In the genomic region with DNA sequence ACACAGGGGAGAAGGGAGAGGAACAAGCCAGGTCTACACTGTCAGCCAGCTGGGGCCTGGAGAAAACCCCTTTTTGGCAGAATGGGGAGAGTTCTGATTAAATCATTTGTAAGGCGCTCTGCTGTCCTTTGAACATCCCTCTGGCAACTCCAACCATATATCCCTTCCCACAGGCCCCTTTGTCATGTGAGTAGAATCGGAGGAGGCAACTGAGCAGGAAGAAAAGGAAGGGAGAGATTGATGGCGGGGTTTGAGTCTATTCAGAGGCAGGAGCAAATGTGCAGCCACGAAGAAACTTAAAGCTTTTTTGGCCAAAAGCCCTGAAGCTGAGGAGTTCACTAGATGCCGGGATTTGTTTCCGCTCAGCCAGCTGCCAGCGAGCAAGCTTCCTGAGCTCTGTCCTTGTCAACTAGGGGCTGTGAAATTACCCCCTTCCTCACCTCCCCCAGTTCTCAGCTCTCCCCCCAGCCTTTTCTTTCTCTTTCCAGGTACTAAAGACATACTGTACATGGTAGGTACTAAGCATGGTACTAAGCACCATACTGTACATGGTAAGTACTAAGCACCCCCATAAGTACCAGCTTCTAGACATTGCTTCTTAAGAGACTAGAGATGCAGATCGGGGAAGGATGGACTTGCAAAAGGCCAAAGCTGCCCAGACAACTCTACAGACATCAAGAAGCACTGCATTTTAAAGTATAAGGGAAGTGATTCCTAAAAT, we compare ENCODE assay signal across 9 mouse cellular contexts.
DNase-seq lines count a peak whose midpoint lies in the region; ATAC-seq and TF ChIP-seq lines count a peak whose summit lies in the region.
"Had no signal": no experiment of that assay in that cellular context is flagged by ENCODE, and none has a peak within 500 bp of the region (broad histone marks: within the 10 kb centered on the region; RNA-seq: fewer than 3 reads in every experiment).

No protein-coding gene starts in this region.

- H3K4me1 ChIP-seq in heart, postnatal 0 days (ENCODE audit: control insufficient read depth, insufficient read depth) = no peaks in the 10 kb centered on the region
- H3K4me1 ChIP-seq in heart, embryonic 11.5 days (ENCODE audit: control insufficient read depth, insufficient read depth, low read length) = no peaks in the 10 kb centered on the region
- H3K4me1 ChIP-seq in midbrain, embryonic 13.5 days (replicated peaks) = peaks cover 10% of the 10 kb centered on the region
- no peaks in the 10 kb centered on the region for H3K4me1 ChIP-seq in midbrain, embryonic 11.5 days (ENCODE audit: control insufficient read depth, insufficient read depth, low read length)
- peaks cover 5% of the 10 kb centered on the region; the same call in 1 of the 2 replicates for H3K4me1 ChIP-seq in hindbrain, embryonic 12.5 days
- no peaks in the 10 kb centered on the region; the same call in 1 of the 2 replicates for H3K4me1 ChIP-seq in midbrain, postnatal 0 days (ENCODE audit: insufficient read depth, low read length)

- no peak for ATAC-seq in heart, postnatal 0 days (ENCODE audit: insufficient read depth, low read depth)
- no peak for ATAC-seq in heart, embryonic 11.5 days (replicated peaks; ENCODE audit: insufficient number of reproducible peaks, low FRiP score, low TSS enrichment)
- ATAC-seq in midbrain, embryonic 13.5 days = peak; percentile 63; the same call in 1 of the 2 replicates
- ATAC-seq in midbrain, embryonic 11.5 days (ENCODE audit: low FRiP score) = no peak
- ATAC-seq in hindbrain, embryonic 12.5 days (ENCODE audit: low FRiP score) = peak; percentile 64
- ATAC-seq in midbrain, postnatal 0 days (ENCODE audit: low FRiP score) = no peak; the same call in 1 of the 2 replicates

- no peak overlapping the region for H3K4me3 ChIP-seq in heart, postnatal 0 days (ENCODE audit: low read depth, low read length)
- H3K4me3 ChIP-seq in heart, embryonic 11.5 days (ENCODE audit: low read depth, low read length) = no peak overlapping the region
- no peak overlapping the region for H3K4me3 ChIP-seq in midbrain, embryonic 13.5 days (replicated peaks)
- no peak overlapping the region for H3K4me3 ChIP-seq in midbrain, embryonic 11.5 days (ENCODE audit: low read depth, low read length)
- no peak overlapping the region for H3K4me3 ChIP-seq in hindbrain, embryonic 12.5 days
- no peak overlapping the region for H3K4me3 ChIP-seq in midbrain, postnatal 0 days (ENCODE audit: low read depth, low read length)

- TF ChIP-seq EP300 in heart, postnatal 0 days (IDR thresholded peaks at IDR 0.05; ENCODE audit: low read depth) = no peak

- no peaks in the 10 kb centered on the region for H3K9me3 ChIP-seq in heart, postnatal 0 days (replicated peaks; ENCODE audit: control insufficient read depth, low read length)
- no peaks in the 10 kb centered on the region for H3K9me3 ChIP-seq in heart, embryonic 11.5 days (replicated peaks; ENCODE audit: control insufficient read depth, low read length)
- no peaks in the 10 kb centered on the region for H3K9me3 ChIP-seq in midbrain, embryonic 13.5 days
- no peaks in the 10 kb centered on the region for H3K9me3 ChIP-seq in midbrain, embryonic 11.5 days (ENCODE audit: control insufficient read depth, low read length)
- H3K9me3 ChIP-seq in hindbrain, embryonic 12.5 days (replicated peaks) = no peaks in the 10 kb centered on the region
- no peaks in the 10 kb centered on the region for H3K9me3 ChIP-seq in midbrain, postnatal 0 days (ENCODE audit: low read length)

- H3K27me3 ChIP-seq in heart, postnatal 0 days (ENCODE audit: control insufficient read depth, insufficient read depth, low read length) = no peaks in the 10 kb centered on the region
- no peaks in the 10 kb centered on the region for H3K27me3 ChIP-seq in heart, embryonic 11.5 days (ENCODE audit: control insufficient read depth, insufficient read depth, low read length)
- no peaks in the 10 kb centered on the region for H3K27me3 ChIP-seq in midbrain, embryonic 13.5 days
- no peaks in the 10 kb centered on the region for H3K27me3 ChIP-seq in midbrain, embryonic 11.5 days (ENCODE audit: control insufficient read depth, insufficient read depth, low read length)
- H3K27me3 ChIP-seq in hindbrain, embryonic 12.5 days = no peaks in the 10 kb centered on the region
- no peaks in the 10 kb centered on the region for H3K27me3 ChIP-seq in midbrain, postnatal 0 days (ENCODE audit: insufficient read depth, low read length)

- DNase-seq in heart, postnatal 0 days (ENCODE audit: low spot score) = peak; percentile 28
- no peak for DNase-seq in midbrain, embryonic 11.5 days (ENCODE audit: low spot score, missing footprints)
- DNase-seq in midbrain, postnatal 0 days (ENCODE audit: low spot score) = peak; percentile 86
- no peak for DNase-seq in urinary bladder, postnatal 4 days (ENCODE audit: low spot score in 2 of 2)
- DNase-seq in B cell, adult 2 months = no peak
- DNase-seq: adrenal gland, postnatal 25 days had no signal

- whole genome bisulfite sequencing in heart, postnatal 0 days = 47% methylated on average over 8 of the region's 8 CpGs
- 44% methylated on average over 8 of the region's 8 CpGs for WGBS in heart, embryonic 11.5 days (ENCODE audit: insufficient replicate concordance)
- 45% methylated on average over 8 of the region's 8 CpGs for WGBS in midbrain, embryonic 13.5 days
- WGBS in midbrain, embryonic 11.5 days = 54% methylated on average over 8 of the region's 8 CpGs
- 36% methylated on average over 8 of the region's 8 CpGs for WGBS in hindbrain, embryonic 12.5 days
- 39% methylated on average over 8 of the region's 8 CpGs for whole genome bisulfite sequencing in midbrain, postnatal 0 days

- H3K4me2 ChIP-seq in heart, postnatal 0 days (ENCODE audit: low read depth, low read length) = no peak overlapping the region
- no peak overlapping the region for H3K4me2 ChIP-seq in heart, embryonic 11.5 days
- no peak overlapping the region for H3K4me2 ChIP-seq in midbrain, embryonic 13.5 days (replicated peaks)
- no peak overlapping the region for H3K4me2 ChIP-seq in midbrain, embryonic 11.5 days
- H3K4me2 ChIP-seq in hindbrain, embryonic 12.5 days (replicated peaks) = no peak overlapping the region
- H3K4me2 ChIP-seq in midbrain, postnatal 0 days (ENCODE audit: low read depth, low read length, poor library complexity, severe bottlenecking) = no peak overlapping the region

- H3K9ac ChIP-seq in heart, postnatal 0 days (replicated peaks; ENCODE audit: low read depth, low read length) = no peak overlapping the region
- H3K9ac ChIP-seq in heart, embryonic 11.5 days (ENCODE audit: low read depth, low read length) = no peak overlapping the region
- no peak overlapping the region for H3K9ac ChIP-seq in midbrain, embryonic 13.5 days (replicated peaks)
- no peak overlapping the region for H3K9ac ChIP-seq in midbrain, embryonic 11.5 days (ENCODE audit: low read length)
- no peak overlapping the region for H3K9ac ChIP-seq in hindbrain, embryonic 12.5 days
- H3K9ac ChIP-seq in midbrain, postnatal 0 days (replicated peaks; ENCODE audit: low read length, poor library complexity, severe bottlenecking) = no peak overlapping the region

- H3K36me3 ChIP-seq in heart, postnatal 0 days (replicated peaks; ENCODE audit: control insufficient read depth, insufficient read depth, low read length) = no peaks in the 10 kb centered on the region
- H3K36me3 ChIP-seq in heart, embryonic 11.5 days (ENCODE audit: control insufficient read depth, insufficient read depth, low read length) = no peaks in the 10 kb centered on the region
- H3K36me3 ChIP-seq in midbrain, embryonic 13.5 days = no peaks in the 10 kb centered on the region
- H3K36me3 ChIP-seq in midbrain, embryonic 11.5 days (ENCODE audit: control insufficient read depth, insufficient read depth, low read length) = no peaks in the 10 kb centered on the region
- H3K36me3 ChIP-seq in hindbrain, embryonic 12.5 days = no peaks in the 10 kb centered on the region
- H3K36me3 ChIP-seq in midbrain, postnatal 0 days (ENCODE audit: insufficient read depth, low read length) = no peaks in the 10 kb centered on the region

- TF ChIP-seq CTCF in heart, postnatal 0 days (IDR thresholded peaks at IDR 0.05; ENCODE audit: low read depth) = no peak
- no peak for TF ChIP-seq CTCF in midbrain, postnatal 0 days (IDR thresholded peaks at IDR 0.05)

- no peak overlapping the region for H3K27ac ChIP-seq in heart, postnatal 0 days (ENCODE audit: low read depth)
- H3K27ac ChIP-seq in heart, embryonic 11.5 days (ENCODE audit: low read depth, low read length) = no peak overlapping the region
- no peak overlapping the region for H3K27ac ChIP-seq in midbrain, embryonic 13.5 days
- no peak overlapping the region for H3K27ac ChIP-seq in midbrain, embryonic 11.5 days (ENCODE audit: low read depth, low read length)
- peak overlapping the region; percentile 30; the same call in 1 of the 2 replicates for H3K27ac ChIP-seq in hindbrain, embryonic 12.5 days
- H3K27ac ChIP-seq in midbrain, postnatal 0 days (ENCODE audit: low read depth, low read length) = no peak overlapping the region

Comparison
In these comparisons a context has a peak if more than half of its experiments do, and no peak if none do; other contexts are left out.
1. ATAC-seq: peak in midbrain, embryonic 13.5 days (single experiment) and hindbrain, embryonic 12.5 days (single experiment); none in heart, postnatal 0 days (single experiment), heart, embryonic 11.5 days (single experiment), midbrain, embryonic 11.5 days (single experiment) and midbrain, postnatal 0 days (single experiment).
2. DNase-seq: peak in heart, postnatal 0 days (single experiment) and midbrain, postnatal 0 days (single experiment); none in midbrain, embryonic 11.5 days (single experiment), urinary bladder, postnatal 4 days (0 of 2) and B cell, adult 2 months (0 of 2).